Mouse (Mus musculus) lung, adult 18-20 months (tissue): ENCODE results near the gene Banp.

Experiments
- DNase-seq, 2 experiments: peaks; one replicate each; pipeline ENCODE4 v3.0.0; 2022; ENCODE audit warnings: mixed read lengths in 2 of 2

The Banp gene

GRCm38 (mm10) chr8:122069281-122069680 is 119.7 kb downstream of the Banp start:
- DNase-seq, result no peak

GRCm38 (mm10) chr8:122071193-122071592 is 121.6 kb downstream of the Banp start:
- no peak for DNase-seq

- no peak for DNase-seq
Measured at GRCm38 (mm10) chr8:122073964-122074363, 124.4 kb downstream of the Banp start.

- DNase-seq, result no peak
Measured at GRCm38 (mm10) chr8:122074442-122074841, 124.9 kb downstream of the Banp start.

- no peak for DNase-seq
Measured at GRCm38 (mm10) chr8:122074977-122075376, 125.4 kb downstream of the Banp start.

- no peak for DNase-seq
Measured at GRCm38 (mm10) chr8:122076183-122076842, 126.8 kb downstream of the Banp start.

- no peak for DNase-seq
Measured at GRCm38 (mm10) chr8:122078321-122078720, 128.8 kb downstream of the Banp start.
